Mouse (Mus musculus): ENCODE measurements around the gene Pign. TPM values are rescaled to one million over a fixed set of nuclear protein-coding genes. Genes with fewer than 3 reads are reported as not detected.
A peak's percentile ranks its signal among the peaks of the same experiment; 100 is the strongest.

The Pign gene
- polyA plus RNA-seq, 1 experiment from 2014 or later = 9.4 TPM

- WGBS = 18% methylated on average over 3 of the region's 3 CpGs
- H3K36me3 ChIP-seq (ENCODE audit: poor library complexity, severe bottlenecking) = peaks cover 6% of the 10 kb centered on the region; the same call in 1 of the 2 replicates
Observed at GRCm38 (mm10) chr1:105660015-105660414, 3.5 kb downstream of the Pign start.

GRCm38 (mm10) chr1:105653981-105654380, 9.5 kb downstream of the Pign start:
- H3K9ac ChIP-seq = no peak overlapping the region
- H3K27me3 ChIP-seq = no peaks in the 10 kb centered on the region
- H3K4me2 ChIP-seq = no peak overlapping the region
- H3K4me3 ChIP-seq = no peak overlapping the region
- H3K4me1 ChIP-seq = no peaks in the 10 kb centered on the region
- peaks cover 11% of the 10 kb centered on the region for H3K36me3 ChIP-seq (ENCODE audit: poor library complexity, severe bottlenecking)
- 98% methylated on average over 1 of the region's 1 CpGs for WGBS
- no peak overlapping the region for H3K27ac ChIP-seq
- H3K9me3 ChIP-seq (replicated peaks) = no peaks in the 10 kb centered on the region
- no peak for ATAC-seq

More at GRCm38 (mm10) chr1:105660015-105660414, 3.5 kb downstream of the Pign start:
- H3K4me1 ChIP-seq = peaks cover 14% of the 10 kb centered on the region
- H3K9me3 ChIP-seq (replicated peaks) = no peaks in the 10 kb centered on the region
- H3K4me2 ChIP-seq = no peak overlapping the region
- no peak overlapping the region for H3K9ac ChIP-seq
- no peaks in the 10 kb centered on the region for H3K27me3 ChIP-seq
- H3K4me3 ChIP-seq = no peak overlapping the region
- ATAC-seq = no peak
- H3K27ac ChIP-seq = no peak overlapping the region

- no peaks in the 10 kb centered on the region for H3K9me3 ChIP-seq (replicated peaks)
- H3K4me2 ChIP-seq = no peak overlapping the region
- H3K27ac ChIP-seq = no peak overlapping the region
- ATAC-seq = no peak
- H3K4me3 ChIP-seq = no peak overlapping the region
- H3K4me1 ChIP-seq = no peaks in the 10 kb centered on the region
- H3K9ac ChIP-seq = no peak overlapping the region
- no peaks in the 10 kb centered on the region for H3K27me3 ChIP-seq
- 90% methylated on average over 1 of the region's 1 CpGs for WGBS
- peaks cover 14% of the 10 kb centered on the region for H3K36me3 ChIP-seq (ENCODE audit: poor library complexity, severe bottlenecking)
Observed at GRCm38 (mm10) chr1:105650650-105651049, 12.8 kb downstream of the Pign start.

- Histone ChIP-seq H3K9me3 (replicated peaks) (no peaks in the 10 kb centered on the region), H3K27me3 (no peaks in the 10 kb centered on the region), H3K36me3 (ENCODE audit: poor library complexity, severe bottlenecking) (peaks cover 18% of the 10 kb centered on the region), H3K27ac (no peak overlapping the region), H3K4me2 (no peak overlapping the region), H3K9ac (no peak overlapping the region), H3K4me3 (no peak overlapping the region), H3K4me1 (no peaks in the 10 kb centered on the region)
- ATAC-seq = no peak
- WGBS = 83% methylated on average over 3 of the region's 3 CpGs
Observed at GRCm38 (mm10) chr1:105644093-105644492, 19.4 kb downstream of the Pign start.

- ATAC-seq = peak; percentile 76
- H3K27me3 ChIP-seq = no peaks in the 10 kb centered on the region
- H3K27ac ChIP-seq = no peak overlapping the region
- H3K9ac ChIP-seq = no peak overlapping the region
- WGBS = 36% methylated on average over 3 of the region's 3 CpGs
- H3K36me3 ChIP-seq (ENCODE audit: poor library complexity, severe bottlenecking) = no peaks in the 10 kb centered on the region
- no peaks in the 10 kb centered on the region for H3K4me1 ChIP-seq
- H3K4me3 ChIP-seq = no peak overlapping the region
- H3K4me2 ChIP-seq = no peak overlapping the region
- no peaks in the 10 kb centered on the region for H3K9me3 ChIP-seq (replicated peaks)
Observed at GRCm38 (mm10) chr1:105630481-105630880, 33.0 kb downstream of the Pign start.

- Histone ChIP-seq H3K4me1 (no peaks in the 10 kb centered on the region), H3K36me3 (ENCODE audit: poor library complexity, severe bottlenecking) (peaks cover 6% of the 10 kb centered on the region; the same call in 1 of the 2 replicates), H3K27me3 (no peaks in the 10 kb centered on the region), H3K9me3 (replicated peaks) (no peaks in the 10 kb centered on the region), H3K9ac (no peak overlapping the region), H3K4me3 (no peak overlapping the region), H3K27ac (no peak overlapping the region), H3K4me2 (no peak overlapping the region)
- 31% methylated on average over 2 of the region's 2 CpGs for WGBS
- ATAC-seq = peak; percentile 19; the same call in 1 of the 2 replicates
Observed at GRCm38 (mm10) chr1:105589673-105590072, 73.8 kb downstream of the Pign start.

GRCm38 (mm10) chr1:105588697-105589096, 74.8 kb downstream of the Pign start:
- no peak for ATAC-seq
- no peak overlapping the region for H3K9ac ChIP-seq
- H3K4me2 ChIP-seq = no peak overlapping the region
- H3K27me3 ChIP-seq = no peaks in the 10 kb centered on the region
- 84% methylated on average over 5 of the region's 5 CpGs for WGBS
- H3K27ac ChIP-seq = no peak overlapping the region
- no peaks in the 10 kb centered on the region for H3K9me3 ChIP-seq (replicated peaks)
- peaks cover 9% of the 10 kb centered on the region; the same call in 1 of the 2 replicates for H3K36me3 ChIP-seq (ENCODE audit: poor library complexity, severe bottlenecking)
- no peak overlapping the region for H3K4me3 ChIP-seq
- no peaks in the 10 kb centered on the region for H3K4me1 ChIP-seq

- H3K9me3 ChIP-seq (replicated peaks) = no peaks in the 10 kb centered on the region
- ATAC-seq = no peak
- H3K9ac ChIP-seq = no peak overlapping the region
- H3K36me3 ChIP-seq (ENCODE audit: poor library complexity, severe bottlenecking) = peaks cover 15% of the 10 kb centered on the region
- 87% methylated on average over 1 of the region's 1 CpGs for WGBS
- H3K4me2 ChIP-seq = no peak overlapping the region
- no peak overlapping the region for H3K27ac ChIP-seq
- no peak overlapping the region for H3K4me3 ChIP-seq
- H3K4me1 ChIP-seq = no peaks in the 10 kb centered on the region
- H3K27me3 ChIP-seq = no peaks in the 10 kb centered on the region
Observed at GRCm38 (mm10) chr1:105582800-105583199, 80.7 kb downstream of the Pign start.

- WGBS = 95% methylated on average over 2 of the region's 2 CpGs
- ATAC-seq = no peak
- no peak overlapping the region for H3K27ac ChIP-seq
Observed at GRCm38 (mm10) chr1:105580909-105581308, 82.6 kb downstream of the Pign start.

GRCm38 (mm10) chr1:105566051-105566450, 97.4 kb downstream of the Pign start:
- no peak overlapping the region for H3K9ac ChIP-seq
- H3K9me3 ChIP-seq (replicated peaks) = no peaks in the 10 kb centered on the region
- H3K27me3 ChIP-seq = no peaks in the 10 kb centered on the region
- ATAC-seq = no peak
- 90% methylated on average over 3 of the region's 3 CpGs for WGBS
- peaks cover 12% of the 10 kb centered on the region; the same call in 1 of the 2 replicates for H3K36me3 ChIP-seq (ENCODE audit: poor library complexity, severe bottlenecking)
- no peaks in the 10 kb centered on the region for H3K4me1 ChIP-seq
- no peak overlapping the region for H3K4me2 ChIP-seq
- no peak overlapping the region for H3K4me3 ChIP-seq
- no peak overlapping the region for H3K27ac ChIP-seq

More at GRCm38 (mm10) chr1:105580909-105581308, 82.6 kb downstream of the Pign start:
- no peak overlapping the region for H3K4me2 ChIP-seq
- H3K4me1 ChIP-seq = no peaks in the 10 kb centered on the region
- no peak overlapping the region for H3K4me3 ChIP-seq
- peaks cover 15% of the 10 kb centered on the region for H3K36me3 ChIP-seq (ENCODE audit: poor library complexity, severe bottlenecking)
- H3K9ac ChIP-seq = no peak overlapping the region
- no peaks in the 10 kb centered on the region for H3K27me3 ChIP-seq
- H3K9me3 ChIP-seq (replicated peaks) = no peaks in the 10 kb centered on the region

- 96% methylated on average over 1 of the region's 1 CpGs for WGBS
- no peaks in the 10 kb centered on the region for H3K9me3 ChIP-seq (replicated peaks)
Observed at GRCm38 (mm10) chr1:105564289-105564688, 99.2 kb downstream of the Pign start.

GRCm38 (mm10) chr1:105563821-105564220, 99.7 kb downstream of the Pign start:
- H3K36me3 ChIP-seq (ENCODE audit: poor library complexity, severe bottlenecking) = peaks cover 12% of the 10 kb centered on the region; the same call in 1 of the 2 replicates
- H3K4me3 ChIP-seq = no peak overlapping the region
- WGBS = 85% methylated on average over 2 of the region's 2 CpGs
- no peak overlapping the region for H3K27ac ChIP-seq
- no peaks in the 10 kb centered on the region for H3K27me3 ChIP-seq
- H3K9me3 ChIP-seq (replicated peaks) = no peaks in the 10 kb centered on the region
- no peak overlapping the region for H3K9ac ChIP-seq
- no peak overlapping the region for H3K4me2 ChIP-seq
- H3K4me1 ChIP-seq = no peaks in the 10 kb centered on the region
- no peak for ATAC-seq

More at GRCm38 (mm10) chr1:105564289-105564688, 99.2 kb downstream of the Pign start:
- H3K9ac ChIP-seq = no peak overlapping the region
- H3K27me3 ChIP-seq = no peaks in the 10 kb centered on the region
- no peak for ATAC-seq
- H3K27ac ChIP-seq = no peak overlapping the region
- peaks cover 12% of the 10 kb centered on the region; the same call in 1 of the 2 replicates for H3K36me3 ChIP-seq (ENCODE audit: poor library complexity, severe bottlenecking)
- H3K4me3 ChIP-seq = no peak overlapping the region
- H3K4me1 ChIP-seq = no peaks in the 10 kb centered on the region
- no peak overlapping the region for H3K4me2 ChIP-seq

- Histone ChIP-seq H3K36me3 (ENCODE audit: poor library complexity, severe bottlenecking) (no peaks in the 10 kb centered on the region), H3K4me1 (no peaks in the 10 kb centered on the region), H3K9ac (no peak overlapping the region), H3K4me2 (no peak overlapping the region), H3K27me3 (no peaks in the 10 kb centered on the region), H3K4me3 (no peak overlapping the region), H3K9me3 (replicated peaks) (no peaks in the 10 kb centered on the region), H3K27ac (no peak overlapping the region)
- no peak for ATAC-seq
Observed at GRCm38 (mm10) chr1:105556078-105556477, 107.4 kb downstream of the Pign start.

Measured in forebrain, embryonic 13.5 days (tissue).